ENCODE assay signal across 30 mouse cellular contexts in genomic region chr11:52120415-52120814, GRCm38 (mm10). TPM values are rescaled to one million over a fixed set of nuclear protein-coding genes. Genes with fewer than 3 reads are reported as not detected.
A peak's percentile ranks its signal among the peaks of the same experiment; 100 is the strongest.
DNase-seq lines count a peak whose midpoint lies in the region; ATAC-seq and TF ChIP-seq lines count a peak whose summit lies in the region.
"Not testable (repeated sequence)": the region's sequence is repeated elsewhere in the genome, so short reads cannot be mapped to it uniquely, and the experiment has no call there.
"Had no signal": no experiment of that assay in that cellular context is flagged by ENCODE, and none has a peak within 500 bp of the region (broad histone marks: within the 10 kb centered on the region; RNA-seq: fewer than 3 reads in every experiment).

No protein-coding gene starts in this region.

- TF ChIP-seq CTCF in MEL (IDR thresholded peaks at IDR 0.05 in 2 of 3, conservative IDR thresholded peaks at IDR 0.05 in 1 of 3; ENCODE audit: control insufficient read depth in 1 of 3, insufficient read depth in 1 of 3, low read depth in 2 of 3, low read length in 3 of 3, poor library complexity in 1 of 3, severe bottlenecking in 1 of 3), result peak in 2 of 3 experiments; percentile 48 to 50; a peak in 4 of 6 replicates
- peak; percentile 48 for TF ChIP-seq CTCF in gastrocnemius, adult 2 months (IDR thresholded peaks at IDR 0.05)
- TF ChIP-seq CTCF in intestine, postnatal 0 days (IDR thresholded peaks at IDR 0.05; ENCODE audit: low read depth), result peak; percentile 47
- peak; percentile 70 for TF ChIP-seq CTCF in layer of hippocampus, adult 2 months (conservative IDR thresholded peaks at IDR 0.05)
- peak; percentile 53 for TF ChIP-seq CTCF in liver, embryonic 14.5 days (IDR thresholded peaks at IDR 0.05; ENCODE audit: low read depth)
- peak; percentile 51 for TF ChIP-seq CTCF in lung, embryonic 14.5 days (IDR thresholded peaks at IDR 0.05; ENCODE audit: low read depth)
- peak; percentile 28; the same call in 1 of the 2 replicates for TF ChIP-seq CTCF in small intestine, adult 2 months (IDR thresholded peaks at IDR 0.05; ENCODE audit: extremely low read depth, insufficient read length, insufficient replicate concordance, low read depth, low read length)

- not testable (repeated sequence) for TF ChIP-seq RAD21 in MEL (IDR thresholded peaks at IDR 0.05; ENCODE audit: low read depth, low read length)

- not testable (repeated sequence) for DNase-seq in MEL (ENCODE audit: low read depth, low spot score); gastrocnemius, adult 2 months; layer of hippocampus, adult 2 months (ENCODE audit: low spot score in 2 of 2); liver, embryonic 14.5 days (ENCODE audit: low read depth in 3 of 3, low spot score in 3 of 3); lung, embryonic 14.5 days

- not testable (repeated sequence) for H3K4me2 ChIP-seq in intestine, postnatal 0 days (replicated peaks; ENCODE audit: low read depth); liver, embryonic 14.5 days (ENCODE audit: low read depth); lung, embryonic 14.5 days

- not testable (repeated sequence) for H3K27me3 ChIP-seq in MEL (ENCODE audit: control insufficient read depth in 1 of 2, insufficient read depth in 2 of 2, low read length in 2 of 2); intestine, postnatal 0 days (replicated peaks; ENCODE audit: control insufficient read depth, insufficient read depth, low read length); liver, embryonic 14.5 days (ENCODE audit: control insufficient read depth, insufficient read depth, low read length); lung, embryonic 14.5 days (ENCODE audit: insufficient read depth, low read length); small intestine, adult 2 months (ENCODE audit: control insufficient read depth, insufficient read depth, low read length)

- H3K79me2 ChIP-seq in MEL (ENCODE audit: control insufficient read depth, insufficient read depth, low read length, poor library complexity), result not testable (repeated sequence)

- not testable (repeated sequence) for H3K9me3 ChIP-seq in MEL (replicated peaks; ENCODE audit: insufficient read depth, low read length); intestine, postnatal 0 days (ENCODE audit: control insufficient read depth); liver, embryonic 14.5 days (ENCODE audit: control insufficient read depth, low read length); lung, embryonic 14.5 days (ENCODE audit: low read depth, low read length)

- intact Hi-C loops in gastrocnemius, adult 2 months (cut with DNase I), result not testable (repeated sequence)

- ATAC-seq in intestine, postnatal 0 days; liver, embryonic 14.5 days (ENCODE audit: insufficient read depth); lung, embryonic 14.5 days (ENCODE audit: insufficient read depth): not testable (repeated sequence)

- peaks cover 6 to 70% of the 10 kb centered on the region in 2 experiments for H3K36me3 ChIP-seq in MEL (ENCODE audit: control insufficient read depth in 1 of 2, insufficient read depth in 2 of 2, low read length in 2 of 2)
- H3K36me3 ChIP-seq in intestine, postnatal 0 days (ENCODE audit: control insufficient read depth, insufficient read depth), result peaks cover 75% of the 10 kb centered on the region
- peaks cover 90% of the 10 kb centered on the region for H3K36me3 ChIP-seq in liver, embryonic 14.5 days (replicated peaks; ENCODE audit: control insufficient read depth, insufficient read depth, low read depth)
- peaks cover 96% of the 10 kb centered on the region for H3K36me3 ChIP-seq in lung, embryonic 14.5 days (ENCODE audit: insufficient read depth)
- H3K36me3 ChIP-seq in small intestine, adult 2 months (ENCODE audit: control insufficient read depth, insufficient read depth, low read length), result peaks cover 68% of the 10 kb centered on the region

- not testable (repeated sequence) for H3K27ac ChIP-seq in MEL (ENCODE audit: control insufficient read depth, low read depth, low read length); gastrocnemius, adult 2 months; intestine, postnatal 0 days (ENCODE audit: low read depth, low read length); layer of hippocampus, adult 2 months; liver, embryonic 14.5 days; lung, embryonic 14.5 days (ENCODE audit: low read depth); small intestine, adult 2 months (ENCODE audit: insufficient read depth, low read depth, low read length)

- TF ChIP-seq POLR2A in MEL (IDR thresholded peaks at IDR 0.05; ENCODE audit: control insufficient read depth in 1 of 2, insufficient read depth in 1 of 2, low read depth in 1 of 2, low read length in 2 of 2, poor library complexity in 1 of 2); small intestine, adult 2 months (IDR thresholded peaks at IDR 0.05; ENCODE audit: low read depth, low read length): not testable (repeated sequence)

- H3K4me3 ChIP-seq in MEL (ENCODE audit: control insufficient read depth in 1 of 2, insufficient read depth in 1 of 2, low read depth in 2 of 2, low read length in 2 of 2); gastrocnemius, adult 2 months; intestine, postnatal 0 days (ENCODE audit: low read depth, low read length); layer of hippocampus, adult 2 months; liver, embryonic 14.5 days (ENCODE audit: insufficient read depth in 1 of 2, low read depth in 2 of 2, low read length in 2 of 2); lung, embryonic 14.5 days (ENCODE audit: low read depth, low read length); small intestine, adult 2 months (ENCODE audit: low read depth, low read length): not testable (repeated sequence)

- not testable (repeated sequence) for H3K4me1 ChIP-seq in MEL (ENCODE audit: control insufficient read depth in 1 of 2, insufficient read depth in 2 of 2, low read length in 2 of 2); intestine, postnatal 0 days (replicated peaks; ENCODE audit: control insufficient read depth, insufficient read depth, low read length); lung, embryonic 14.5 days (ENCODE audit: insufficient read depth); small intestine, adult 2 months (ENCODE audit: control insufficient read depth, insufficient read depth, insufficient read length, low read length)
- H3K4me1 ChIP-seq in liver, embryonic 14.5 days (replicated peaks; ENCODE audit: control insufficient read depth in 2 of 2, insufficient read depth in 2 of 2, low read length in 1 of 2), result peaks cover 12 to 16% of the 10 kb centered on the region in 2 experiments

- not testable (repeated sequence) for H3K9ac ChIP-seq in MEL (ENCODE audit: control insufficient read depth, low read depth, low read length, poor library complexity, severe bottlenecking); intestine, postnatal 0 days (ENCODE audit: low read depth, low read length); liver, embryonic 14.5 days (replicated peaks); lung, embryonic 14.5 days

- not testable (repeated sequence) for TF ChIP-seq EP300 in MEL (IDR thresholded peaks at IDR 0.05; ENCODE audit: low read depth in 1 of 2, low read length in 2 of 2); liver, embryonic 14.5 days (IDR thresholded peaks at IDR 0.05; ENCODE audit: low read depth)

TF ChIP-seq in MEL, 35 proteins besides CTCF, POLR2A, EP300 and RAD21:
- TF ChIP-seq MYC (IDR thresholded peaks at IDR 0.05; ENCODE audit: low read depth, low read length) (0 out of 2 replicates have a peak, but pooled peaks have one; percentile 28), SMC3 (IDR thresholded peaks at IDR 0.05; ENCODE audit: low read depth, low read length) (peak; percentile 30; the same call in 1 of the 2 replicates)

RNA-seq across cellular contexts. Expression of gene Ppp2ca, which starts 21.9 kb away (rescaled TPM):
- total RNA-seq in MEL (2012; rRNA removed), result 78.2 and 89.5 TPM in 2 replicates
- 100 to 1,000 TPM; 102 to 113 TPM for polyA plus RNA-seq in MEL (2012; ENCODE audit: insufficient read depth in 1 of 2, insufficient read length in 2 of 2, low read depth in 1 of 2, low replicate concordance in 2 of 2, missing spikeins in 1 of 2)
- total RNA-seq in gastrocnemius, adult 2 months (2021), result 10 to 100 TPM; 43.2 to 54.0 TPM
- polyA plus RNA-seq in intestine, postnatal 0 days (2015; fragmentation: Nextera tagmentation; extraction: Ambion mirVana), result 44.9 and 47.9 TPM in 2 replicates
- 100 to 1,000 TPM; 110 to 112 TPM for total RNA-seq in layer of hippocampus, adult 2 months (2021)
- polyA plus RNA-seq in liver, embryonic 14.5 days (2012; rRNA removed), result 18.8 and 24.0 TPM in 2 replicates
- polyA plus RNA-seq in liver, embryonic 14.5 days (2014; fragmentation: Nextera tagmentation; extraction: Ambion mirVana), result 37.5 and 41.6 TPM in 2 replicates
- polyA plus RNA-seq in lung, embryonic 14.5 days (2014; fragmentation: Nextera tagmentation; extraction: Ambion mirVana), result 94.0 and 95.3 TPM in 2 replicates
- polyA plus RNA-seq in small intestine, adult 2 months (2012; rRNA removed), result 11.9 and 27.0 TPM in 2 replicates

RNA-seq across cellular contexts. Expression of gene Olfr1373, which starts 24.9 kb away (rescaled TPM):
- not detected in 2 replicates for total RNA-seq in MEL (2012; rRNA removed)
- not detected for polyA plus RNA-seq in MEL (2012; ENCODE audit: insufficient read depth in 1 of 2, insufficient read length in 2 of 2, low read depth in 1 of 2, low replicate concordance in 2 of 2, missing spikeins in 1 of 2)
- not detected for total RNA-seq in gastrocnemius, adult 2 months (2021)
- not detected in 2 replicates for polyA plus RNA-seq in intestine, postnatal 0 days (2015; fragmentation: Nextera tagmentation; extraction: Ambion mirVana)
- not detected for total RNA-seq in layer of hippocampus, adult 2 months (2021)
- polyA plus RNA-seq in liver, embryonic 14.5 days (2012; rRNA removed), result not detected in 2 replicates
- polyA plus RNA-seq in liver, embryonic 14.5 days (2014; fragmentation: Nextera tagmentation; extraction: Ambion mirVana), result not detected in 2 replicates
- polyA plus RNA-seq in lung, embryonic 14.5 days (2014; fragmentation: Nextera tagmentation; extraction: Ambion mirVana), result not detected in 2 replicates
- not detected in 2 replicates for polyA plus RNA-seq in small intestine, adult 2 months (2012; rRNA removed)
- total RNA-seq: adrenal gland, adult 8-10 months; adrenal gland, postnatal 25 days; G1E; gastrocnemius, adult 18-20 months; gastrocnemius, postnatal 14 days; gastrocnemius, postnatal 4 days; heart, postnatal 10 days; heart, postnatal 36 days had no signal
- polyA plus RNA-seq: activated CD4-positive, CD25-positive, alpha-beta regulatory T cell, adult 4 months; brain, embryonic 14.5 days; C2C12; CD4-positive, CD25-positive, alpha-beta regulatory T cell, adult 4 months; embryonic facial prominence, embryonic 11.5 days; embryonic facial prominence, embryonic 14.5 days; forebrain, embryonic 10.5 days; forebrain, embryonic 13.5 days; forebrain, embryonic 16.5 days; G1E; heart, embryonic 12.5 days; heart, embryonic 15.5 days; hindbrain, embryonic 10.5 days; hindbrain, embryonic 13.5 days; hindbrain, embryonic 16.5 days; inflammation-experienced regulatory T-cells, adult 6 months had no signal
